Mouse (Mus musculus): ENCODE measurements around the gene Ak9. TPM values are rescaled to one million over a fixed set of nuclear protein-coding genes. Genes with fewer than 3 reads are reported as not detected.
A peak's percentile ranks its signal among the peaks of the same experiment; 100 is the strongest.

Gene Ak9
- polyA plus RNA-seq (2012; rRNA removed) = 0.02 and 0.03 TPM in 2 replicates

- peak within 1 kb of the TSS; percentile 58 for H3K27ac ChIP-seq (ENCODE audit: insufficient read depth, low read depth, low read length)
- H3K36me3 ChIP-seq (ENCODE audit: control insufficient read depth, insufficient read depth, low read length) = no peaks in the 10 kb centered on the region
- TF ChIP-seq POLR2A (IDR thresholded peaks at IDR 0.05; ENCODE audit: low read depth, low read length) (no peak), CTCF (conservative IDR thresholded peaks at IDR 0.05; ENCODE audit: insufficient read depth, insufficient read length, low read depth, low read length) (peak; percentile 50)
- peak within 1 kb of the TSS; percentile 94 for H3K4me3 ChIP-seq (ENCODE audit: insufficient read depth, low read depth, low read length)
- DNase-seq = peak; percentile 96
- H3K4me1 ChIP-seq (ENCODE audit: control insufficient read depth, insufficient read depth, low read length) = no peaks in the 10 kb centered on the region
- H3K27me3 ChIP-seq (replicated peaks; ENCODE audit: control insufficient read depth, insufficient read depth, low read length) = no peaks in the 10 kb centered on the region
- whole genome bisulfite sequencing = under 1% methylated on average over 25 of the region's 25 CpGs
Observed at GRCm38 (mm10) chr10:41303639-41304444, at the start of gene Ak9. Gene Ak9 (plus strand): TSS chr10:41303980.

GRCm38 (mm10) chr10:41260243-41261006, 43.4 kb upstream of the Ak9 start:
- no peak for TF ChIP-seq POLR2A (IDR thresholded peaks at IDR 0.05; ENCODE audit: low read depth, low read length)
- no peak for TF ChIP-seq CTCF (conservative IDR thresholded peaks at IDR 0.05; ENCODE audit: insufficient read depth, insufficient read length, low read depth, low read length)
- Histone ChIP-seq H3K4me3 (ENCODE audit: insufficient read depth, low read depth, low read length) (no peak overlapping the region), H3K27me3 (replicated peaks; ENCODE audit: control insufficient read depth, insufficient read depth, low read length) (no peaks in the 10 kb centered on the region), H3K36me3 (ENCODE audit: control insufficient read depth, insufficient read depth, low read length) (peaks cover 4% of the 10 kb centered on the region; the same call in 1 of the 2 replicates), H3K27ac (ENCODE audit: insufficient read depth, low read depth, low read length) (no peak overlapping the region), H3K4me1 (ENCODE audit: control insufficient read depth, insufficient read depth, low read length) (no peaks in the 10 kb centered on the region)
- peak; percentile 19 for DNase-seq
- WGBS = 59% methylated on average over 8 of the region's 8 CpGs

DNA sequence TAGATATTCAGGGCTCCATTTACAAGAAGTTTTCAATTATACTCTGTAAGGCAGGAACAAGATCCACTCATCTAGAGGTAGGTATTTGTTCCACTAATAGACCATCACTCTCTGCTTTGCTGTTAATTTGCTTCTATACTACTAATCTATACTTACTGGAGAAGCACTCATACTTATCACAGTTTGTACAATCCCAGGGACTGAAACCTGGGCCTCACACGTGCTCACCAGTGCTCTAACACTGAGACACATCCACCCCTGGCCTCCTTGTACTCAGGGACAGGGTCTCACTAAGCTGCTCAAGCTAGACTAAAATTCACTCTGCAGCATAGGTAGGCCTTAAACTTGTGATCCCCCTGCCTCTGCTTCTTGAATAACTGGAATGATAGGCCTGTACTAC, 42.6 kb upstream of the Ak9 start:
- Histone ChIP-seq H3K27me3 (replicated peaks; ENCODE audit: control insufficient read depth, insufficient read depth, low read length) (no peaks in the 10 kb centered on the region), H3K36me3 (ENCODE audit: control insufficient read depth, insufficient read depth, low read length) (peaks cover 4% of the 10 kb centered on the region; the same call in 1 of the 2 replicates), H3K27ac (ENCODE audit: insufficient read depth, low read depth, low read length) (no peak overlapping the region), H3K4me1 (ENCODE audit: control insufficient read depth, insufficient read depth, low read length) (no peaks in the 10 kb centered on the region), H3K4me3 (ENCODE audit: insufficient read depth, low read depth, low read length) (no peak overlapping the region)
- 67% methylated on average over 1 of the region's 1 CpGs for WGBS
- TF ChIP-seq POLR2A (IDR thresholded peaks at IDR 0.05; ENCODE audit: low read depth, low read length) = no peak
- TF ChIP-seq CTCF (conservative IDR thresholded peaks at IDR 0.05; ENCODE audit: insufficient read depth, insufficient read length, low read depth, low read length) = no peak
- DNase-seq = no peak

GRCm38 (mm10) chr10:41261889-41262288, 41.9 kb upstream of the Ak9 start:
- H3K4me3 ChIP-seq (ENCODE audit: insufficient read depth, low read depth, low read length) = no peak overlapping the region
- H3K27ac ChIP-seq (ENCODE audit: insufficient read depth, low read depth, low read length) = no peak overlapping the region
- H3K4me1 ChIP-seq (ENCODE audit: control insufficient read depth, insufficient read depth, low read length) = no peaks in the 10 kb centered on the region
- no peak for DNase-seq
- H3K36me3 ChIP-seq (ENCODE audit: control insufficient read depth, insufficient read depth, low read length) = peaks cover 4% of the 10 kb centered on the region; the same call in 1 of the 2 replicates
- H3K27me3 ChIP-seq (replicated peaks; ENCODE audit: control insufficient read depth, insufficient read depth, low read length) = no peaks in the 10 kb centered on the region
- TF ChIP-seq POLR2A (IDR thresholded peaks at IDR 0.05; ENCODE audit: low read depth, low read length) (no peak), CTCF (conservative IDR thresholded peaks at IDR 0.05; ENCODE audit: insufficient read depth, insufficient read length, low read depth, low read length) (no peak)

DNA sequence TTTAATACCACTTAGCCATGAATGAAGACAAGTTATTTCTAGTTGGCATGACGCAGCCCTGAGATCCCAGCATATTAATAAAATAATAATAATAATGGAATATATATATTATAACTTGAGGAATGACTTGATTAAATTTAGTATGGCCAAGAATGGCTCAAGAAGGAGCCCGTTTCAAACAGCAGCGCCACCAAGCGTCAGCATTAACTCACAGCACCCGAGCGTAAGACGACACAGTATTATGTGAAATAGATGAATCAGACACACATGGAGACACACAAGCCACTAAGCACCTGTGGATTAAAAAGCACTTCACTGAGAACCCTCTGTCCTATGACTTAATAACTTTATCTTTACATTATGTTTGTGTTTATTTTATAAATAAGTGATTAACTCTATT, 31.9 kb upstream of the Ak9 start:
- Histone ChIP-seq H3K36me3 (ENCODE audit: control insufficient read depth, insufficient read depth, low read length) (no peaks in the 10 kb centered on the region; the same call in 1 of the 2 replicates), H3K4me1 (ENCODE audit: control insufficient read depth, insufficient read depth, low read length) (no peaks in the 10 kb centered on the region), H3K4me3 (ENCODE audit: insufficient read depth, low read depth, low read length) (no peak overlapping the region), H3K27me3 (replicated peaks; ENCODE audit: control insufficient read depth, insufficient read depth, low read length) (no peaks in the 10 kb centered on the region), H3K27ac (ENCODE audit: insufficient read depth, low read depth, low read length) (no peak overlapping the region)
- 59% methylated on average over 7 of the region's 7 CpGs for WGBS
- TF ChIP-seq POLR2A (IDR thresholded peaks at IDR 0.05; ENCODE audit: low read depth, low read length) (no peak), CTCF (conservative IDR thresholded peaks at IDR 0.05; ENCODE audit: insufficient read depth, insufficient read length, low read depth, low read length) (peak; percentile 45)
- DNase-seq = no peak

DNA sequence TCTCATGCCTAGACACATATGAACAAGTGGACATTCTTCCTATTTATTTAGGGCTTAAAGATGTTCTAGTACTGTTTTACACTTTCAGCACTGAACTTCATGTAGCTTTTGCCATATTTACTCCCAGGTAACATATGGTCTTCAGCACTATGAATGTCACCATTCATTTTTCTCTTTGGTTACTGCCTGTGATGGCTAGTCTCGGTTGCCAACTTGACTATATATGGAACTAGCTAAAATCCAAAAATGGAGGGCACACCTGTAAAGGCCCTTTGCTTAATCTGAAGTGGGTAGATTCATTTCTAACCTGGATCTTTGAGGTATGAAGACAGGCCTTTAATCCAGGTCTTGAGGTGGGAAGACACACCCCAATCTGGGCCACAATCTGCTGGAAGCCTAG, 28.9 kb upstream of the Ak9 start:
- WGBS = 100% methylated on average over 1 of the region's 1 CpGs
- DNase-seq = no peak
- Histone ChIP-seq H3K36me3 (ENCODE audit: control insufficient read depth, insufficient read depth, low read length) (no peaks in the 10 kb centered on the region; the same call in 1 of the 2 replicates), H3K4me3 (ENCODE audit: insufficient read depth, low read depth, low read length) (no peak overlapping the region), H3K27ac (ENCODE audit: insufficient read depth, low read depth, low read length) (no peak overlapping the region), H3K27me3 (replicated peaks; ENCODE audit: control insufficient read depth, insufficient read depth, low read length) (no peaks in the 10 kb centered on the region), H3K4me1 (ENCODE audit: control insufficient read depth, insufficient read depth, low read length) (no peaks in the 10 kb centered on the region)
- TF ChIP-seq POLR2A (IDR thresholded peaks at IDR 0.05; ENCODE audit: low read depth, low read length) = no peak
- TF ChIP-seq CTCF (conservative IDR thresholded peaks at IDR 0.05; ENCODE audit: insufficient read depth, insufficient read length, low read depth, low read length) = no peak

DNA sequence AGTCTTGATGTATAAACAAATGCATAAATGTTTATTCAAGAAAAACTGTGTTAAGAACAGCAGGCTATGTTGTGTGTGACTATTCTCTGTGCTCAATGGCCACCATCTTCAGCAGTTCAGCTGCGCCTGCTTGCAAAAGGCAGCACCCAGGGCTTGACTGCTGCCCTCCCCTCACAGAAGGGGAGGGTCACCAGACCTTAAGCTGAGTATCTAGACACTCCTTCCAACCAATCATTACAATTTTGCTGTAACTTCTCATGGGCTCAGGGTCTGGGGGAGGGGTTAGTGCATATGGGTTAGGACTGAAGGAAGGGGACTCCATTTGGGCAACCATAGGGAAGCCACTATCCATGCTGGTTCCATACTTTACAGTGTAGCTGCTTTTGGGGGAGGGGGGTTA, 25.0 kb upstream of the Ak9 start:
- H3K36me3 ChIP-seq (ENCODE audit: control insufficient read depth, insufficient read depth, low read length) = no peaks in the 10 kb centered on the region; the same call in 1 of the 2 replicates
- TF ChIP-seq CTCF (conservative IDR thresholded peaks at IDR 0.05; ENCODE audit: insufficient read depth, insufficient read length, low read depth, low read length) (no peak), POLR2A (IDR thresholded peaks at IDR 0.05; ENCODE audit: low read depth, low read length) (no peak)
- no peak overlapping the region for H3K27ac ChIP-seq (ENCODE audit: insufficient read depth, low read depth, low read length)
- H3K27me3 ChIP-seq (replicated peaks; ENCODE audit: control insufficient read depth, insufficient read depth, low read length) = no peaks in the 10 kb centered on the region
- WGBS = 97% methylated on average over 1 of the region's 1 CpGs
- no peaks in the 10 kb centered on the region for H3K4me1 ChIP-seq (ENCODE audit: control insufficient read depth, insufficient read depth, low read length)
- DNase-seq = no peak
- no peak overlapping the region for H3K4me3 ChIP-seq (ENCODE audit: insufficient read depth, low read depth, low read length)

Measured in kidney, adult 2 months (tissue).